ENCODE assay signal across 19 mouse cellular contexts in genomic region chr6:112735054-112735453, GRCm38 (mm10). TPM values are rescaled to one million over a fixed set of nuclear protein-coding genes. Genes with fewer than 3 reads are reported as not detected.
A peak's percentile ranks its signal among the peaks of the same experiment; 100 is the strongest.
DNase-seq lines count a peak whose midpoint lies in the region; ATAC-seq and TF ChIP-seq lines count a peak whose summit lies in the region.
"Had no signal": no experiment of that assay in that cellular context is flagged by ENCODE, and none has a peak within 500 bp of the region (broad histone marks: within the 10 kb centered on the region; RNA-seq: fewer than 3 reads in every experiment).

No protein-coding gene starts in this region.

- no peak for TF ChIP-seq CTCF in lung, embryonic 14.5 days (IDR thresholded peaks at IDR 0.05; ENCODE audit: low read depth)
- TF ChIP-seq CTCF in testis, adult 2 months (IDR thresholded peaks at IDR 0.05; ENCODE audit: control insufficient read depth, insufficient read depth, insufficient replicate concordance, low read depth, low read length): no peak

- no peak for ATAC-seq in hindbrain, embryonic 11.5 days (ENCODE audit: low FRiP score)
- no peak for ATAC-seq in hindbrain, embryonic 14.5 days (ENCODE audit: low FRiP score)
- ATAC-seq in lung, embryonic 14.5 days (ENCODE audit: insufficient read depth): no peak
- ATAC-seq: forebrain, postnatal 0 days; hindbrain, embryonic 16.5 days had no signal

- H3K27ac ChIP-seq in hindbrain, embryonic 11.5 days (ENCODE audit: low read depth, low read length): no peak overlapping the region
- no peak overlapping the region for H3K27ac ChIP-seq in hindbrain, embryonic 14.5 days
- H3K27ac ChIP-seq in lung, embryonic 14.5 days (ENCODE audit: low read depth): no peak overlapping the region
- no peak overlapping the region for H3K27ac ChIP-seq in testis, adult 2 months (ENCODE audit: control insufficient read depth, insufficient read depth, low read depth, low read length)
- H3K27ac ChIP-seq: embryonic facial prominence, embryonic 12.5 days; heart, adult 2 months; heart, embryonic 15.5 days had no signal

- no peak overlapping the region for H3K4me3 ChIP-seq in hindbrain, embryonic 11.5 days (ENCODE audit: low read depth, low read length)
- H3K4me3 ChIP-seq in hindbrain, embryonic 14.5 days (replicated peaks; ENCODE audit: low read length): no peak overlapping the region
- no peak overlapping the region for H3K4me3 ChIP-seq in lung, embryonic 14.5 days (ENCODE audit: low read depth, low read length)
- H3K4me3 ChIP-seq in testis, adult 2 months (ENCODE audit: control insufficient read depth, low read depth, low read length): peak overlapping the region; percentile 39; the same call in 1 of the 2 replicates
- H3K4me3 ChIP-seq: embryonic facial prominence, embryonic 12.5 days; heart, adult 2 months; heart, embryonic 15.5 days had no signal

- H3K27me3 ChIP-seq in hindbrain, embryonic 11.5 days (ENCODE audit: control insufficient read depth, insufficient read depth, low read length): no peaks in the 10 kb centered on the region
- no peaks in the 10 kb centered on the region for H3K27me3 ChIP-seq in hindbrain, embryonic 14.5 days (ENCODE audit: control insufficient read depth, insufficient read depth, low read length)
- H3K27me3 ChIP-seq in lung, embryonic 14.5 days (ENCODE audit: insufficient read depth, low read length): no peaks in the 10 kb centered on the region
- H3K27me3 ChIP-seq in testis, adult 2 months (ENCODE audit: control insufficient read depth, insufficient read depth, low read length): no peaks in the 10 kb centered on the region
- H3K27me3 ChIP-seq: embryonic facial prominence, embryonic 12.5 days; heart, embryonic 15.5 days had no signal

- peaks cover 31% of the 10 kb centered on the region for H3K36me3 ChIP-seq in hindbrain, embryonic 11.5 days (ENCODE audit: control insufficient read depth, insufficient read depth, low read length)
- H3K36me3 ChIP-seq in hindbrain, embryonic 14.5 days (replicated peaks; ENCODE audit: control insufficient read depth, insufficient read depth): peaks cover 97% of the 10 kb centered on the region
- 0 out of 2 replicates have a peak, but pooled peaks cover 4% of the 10 kb centered on the region for H3K36me3 ChIP-seq in lung, embryonic 14.5 days (ENCODE audit: insufficient read depth)
- no peaks in the 10 kb centered on the region for H3K36me3 ChIP-seq in testis, adult 2 months (ENCODE audit: control insufficient read depth, insufficient read depth, low read length)
- H3K36me3 ChIP-seq: heart, embryonic 15.5 days had no signal

- no peak for TF ChIP-seq POLR2A in testis, adult 2 months (IDR thresholded peaks at IDR 0.05; ENCODE audit: control insufficient read depth, low read depth, low read length)

- no peaks in the 10 kb centered on the region for H3K9me3 ChIP-seq in hindbrain, embryonic 11.5 days (ENCODE audit: control insufficient read depth, low read length)
- no peaks in the 10 kb centered on the region for H3K9me3 ChIP-seq in hindbrain, embryonic 14.5 days (ENCODE audit: control insufficient read depth, low read length)
- no peaks in the 10 kb centered on the region for H3K9me3 ChIP-seq in lung, embryonic 14.5 days (ENCODE audit: low read depth, low read length)

- peak; percentile 27 for DNase-seq in hindbrain, embryonic 11.5 days (ENCODE audit: low spot score)
- no peak for DNase-seq in hindbrain, embryonic 14.5 days (ENCODE audit: low spot score)
- peak; percentile 26 for DNase-seq in lung, embryonic 14.5 days
- no peak for DNase-seq in lung, postnatal 14 days
- no peak for DNase-seq in testis, postnatal 14 days (ENCODE audit: low spot score)
- no peak for DNase-seq in spleen, postnatal 14 days (ENCODE audit: low spot score in 2 of 2)
- DNase-seq: adrenal gland, adult 2 months; adrenal gland, postnatal 25 days; cerebellum, adult 2 months; cerebellum, postnatal 10 days; forebrain, postnatal 0 days; gastrocnemius, postnatal 14 days; heart, adult 2 months; heart, postnatal 14 days had no signal

- no peak overlapping the region for H3K9ac ChIP-seq in hindbrain, embryonic 11.5 days (ENCODE audit: low read depth, low read length)
- H3K9ac ChIP-seq in hindbrain, embryonic 14.5 days: no peak overlapping the region
- H3K9ac ChIP-seq in lung, embryonic 14.5 days: no peak overlapping the region
- H3K9ac ChIP-seq: embryonic facial prominence, embryonic 12.5 days; forebrain, postnatal 0 days; heart, embryonic 15.5 days had no signal

- H3K4me2 ChIP-seq in hindbrain, embryonic 11.5 days (replicated peaks; ENCODE audit: low read depth, low read length): no peak overlapping the region
- H3K4me2 ChIP-seq in hindbrain, embryonic 14.5 days (replicated peaks): no peak overlapping the region
- no peak overlapping the region for H3K4me2 ChIP-seq in lung, embryonic 14.5 days
- H3K4me2 ChIP-seq: embryonic facial prominence, embryonic 12.5 days; heart, embryonic 11.5 days; heart, embryonic 15.5 days had no signal

- 83% methylated on average over 2 of the region's 2 CpGs for WGBS in hindbrain, embryonic 11.5 days
- WGBS in hindbrain, embryonic 14.5 days: 79% methylated on average over 2 of the region's 2 CpGs
- 55% methylated on average over 2 of the region's 2 CpGs for WGBS in lung, embryonic 14.5 days

- H3K4me1 ChIP-seq in hindbrain, embryonic 11.5 days (replicated peaks; ENCODE audit: control insufficient read depth, insufficient read depth, low read length): no peaks in the 10 kb centered on the region
- no peaks in the 10 kb centered on the region for H3K4me1 ChIP-seq in hindbrain, embryonic 14.5 days (replicated peaks; ENCODE audit: control insufficient read depth, insufficient read depth, low read length)
- no peaks in the 10 kb centered on the region for H3K4me1 ChIP-seq in lung, embryonic 14.5 days (ENCODE audit: insufficient read depth)
- no peaks in the 10 kb centered on the region; the same call in 1 of the 2 replicates for H3K4me1 ChIP-seq in testis, adult 2 months (ENCODE audit: control insufficient read depth, insufficient read depth, low read length)
- H3K4me1 ChIP-seq: embryonic facial prominence, embryonic 12.5 days; heart, embryonic 15.5 days had no signal

RNA-seq across cellular contexts. Expression of gene Rad18, which starts 38.6 kb away (rescaled TPM):
- polyA plus RNA-seq in hindbrain, embryonic 11.5 days (2014; fragmentation: Nextera tagmentation; extraction: Ambion mirVana): 36.1 and 37.0 TPM in 2 replicates
- 14.4 and 14.9 TPM in 2 replicates for polyA plus RNA-seq in hindbrain, embryonic 14.5 days (2014; fragmentation: Nextera tagmentation; extraction: Ambion mirVana)
- polyA plus RNA-seq in lung, embryonic 14.5 days (2014; fragmentation: Nextera tagmentation; extraction: Ambion mirVana): 49.8 and 55.5 TPM in 2 replicates
- polyA plus RNA-seq in testis, adult 2 months (2012; rRNA removed): 21.1 and 24.1 TPM in 2 replicates

Comparison
In these comparisons a context has a peak if more than half of its experiments do, and no peak if none do; other contexts are left out.
1. DNase-seq: peak in hindbrain, embryonic 11.5 days (single experiment) and lung, embryonic 14.5 days (single experiment); none in hindbrain, embryonic 14.5 days (single experiment), lung, postnatal 14 days (single experiment), testis, postnatal 14 days (single experiment) and spleen, postnatal 14 days (0 of 2).